Mouse (Mus musculus): ENCODE data around the gene Ncbp3. TPM values are rescaled to one million over a fixed set of nuclear protein-coding genes. Genes with fewer than 3 reads are reported as not detected.
"Not testable (repeated sequence)": the region's sequence is repeated elsewhere in the genome, so short reads cannot be mapped to it uniquely, and the experiment has no call there.

Ncbp3 gene
- polyA plus RNA-seq, 1 experiment from 2014 or later, result 11.1 TPM

DNA sequence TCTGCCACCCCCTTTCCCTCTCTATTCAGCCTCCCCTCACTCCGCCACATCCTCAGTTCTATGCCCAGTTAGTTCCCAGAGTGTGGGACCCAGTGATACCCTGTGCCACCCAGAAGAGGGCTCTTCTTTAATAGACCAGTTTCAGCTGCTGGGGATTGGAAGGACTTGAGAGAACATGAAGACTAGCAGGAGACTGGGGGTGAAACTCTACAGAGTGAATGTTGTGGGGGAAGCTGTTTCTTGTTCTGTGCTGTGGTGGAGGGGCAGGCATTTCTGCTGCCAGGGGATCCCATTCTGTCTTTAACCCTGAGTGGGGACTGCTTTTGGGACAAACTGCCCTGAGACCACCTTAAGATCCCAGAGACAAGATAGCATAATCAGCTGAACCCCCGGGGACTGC is 43.2 kb downstream of the Ncbp3 start:
- Histone ChIP-seq H3K27ac (ENCODE audit: low read length) (no peak overlapping the region), H3K4me1 (replicated peaks; ENCODE audit: control insufficient read depth, insufficient read depth, low read length) (no peaks in the 10 kb centered on the region), H3K4me3 (replicated peaks; ENCODE audit: low read length) (no peak overlapping the region), H3K27me3 (replicated peaks; ENCODE audit: control insufficient read depth, insufficient read depth, low read length) (no peaks in the 10 kb centered on the region), H3K9me3 (ENCODE audit: control insufficient read depth, low read length) (no peaks in the 10 kb centered on the region), H3K4me2 (ENCODE audit: low read length) (no peak overlapping the region), H3K9ac (replicated peaks; ENCODE audit: low read depth, low read length) (no peak overlapping the region), H3K36me3 (ENCODE audit: control insufficient read depth, insufficient read depth) (no peaks in the 10 kb centered on the region)
- no peak for ATAC-seq
- WGBS, result 90% methylated on average over 2 of the region's 2 CpGs

- WGBS, result 79% methylated on average over 4 of the region's 4 CpGs
- no peak overlapping the region for H3K27ac ChIP-seq (ENCODE audit: low read length)
These were observed 44.5 kb downstream of the Ncbp3 start for GRCm38 (mm10) chr11:73092057-73092456.

GRCm38 (mm10) chr11:73092877-73093276 is 45.3 kb downstream of the Ncbp3 start:
- no peak overlapping the region for H3K9ac ChIP-seq (replicated peaks; ENCODE audit: low read depth, low read length)
- H3K27ac ChIP-seq (ENCODE audit: low read length), result no peak overlapping the region
- no peak overlapping the region for H3K4me3 ChIP-seq (replicated peaks; ENCODE audit: low read length)
- H3K4me2 ChIP-seq (ENCODE audit: low read length), result no peak overlapping the region
- no peaks in the 10 kb centered on the region for H3K27me3 ChIP-seq (replicated peaks; ENCODE audit: control insufficient read depth, insufficient read depth, low read length)
- H3K4me1 ChIP-seq (replicated peaks; ENCODE audit: control insufficient read depth, insufficient read depth, low read length), result no peaks in the 10 kb centered on the region
- H3K9me3 ChIP-seq (ENCODE audit: control insufficient read depth, low read length), result no peaks in the 10 kb centered on the region
- WGBS, result 77% methylated on average over 7 of the region's 7 CpGs
- no peaks in the 10 kb centered on the region for H3K36me3 ChIP-seq (ENCODE audit: control insufficient read depth, insufficient read depth)
- ATAC-seq, result no peak

More at GRCm38 (mm10) chr11:73092057-73092456, 44.5 kb downstream of the Ncbp3 start:
- no peaks in the 10 kb centered on the region for H3K36me3 ChIP-seq (ENCODE audit: control insufficient read depth, insufficient read depth)
- ATAC-seq, result no peak
- H3K9ac ChIP-seq (replicated peaks; ENCODE audit: low read depth, low read length), result no peak overlapping the region
- H3K4me2 ChIP-seq (ENCODE audit: low read length), result no peak overlapping the region
- no peaks in the 10 kb centered on the region for H3K27me3 ChIP-seq (replicated peaks; ENCODE audit: control insufficient read depth, insufficient read depth, low read length)
- H3K9me3 ChIP-seq (ENCODE audit: control insufficient read depth, low read length), result no peaks in the 10 kb centered on the region
- no peaks in the 10 kb centered on the region for H3K4me1 ChIP-seq (replicated peaks; ENCODE audit: control insufficient read depth, insufficient read depth, low read length)
- no peak overlapping the region for H3K4me3 ChIP-seq (replicated peaks; ENCODE audit: low read length)

GRCm38 (mm10) chr11:73094231-73094995 is 46.8 kb downstream of the Ncbp3 start:
- Histone ChIP-seq H3K4me2 (ENCODE audit: low read length) (no peak overlapping the region), H3K9ac (replicated peaks; ENCODE audit: low read depth, low read length) (no peak overlapping the region), H3K4me1 (replicated peaks; ENCODE audit: control insufficient read depth, insufficient read depth, low read length) (no peaks in the 10 kb centered on the region), H3K27ac (ENCODE audit: low read length) (no peak overlapping the region), H3K4me3 (replicated peaks; ENCODE audit: low read length) (no peak overlapping the region), H3K9me3 (ENCODE audit: control insufficient read depth, low read length) (no peaks in the 10 kb centered on the region), H3K36me3 (ENCODE audit: control insufficient read depth, insufficient read depth) (no peaks in the 10 kb centered on the region), H3K27me3 (replicated peaks; ENCODE audit: control insufficient read depth, insufficient read depth, low read length) (no peaks in the 10 kb centered on the region)
- no peak for ATAC-seq
- 74% methylated on average over 11 of the region's 11 CpGs for WGBS

- ATAC-seq, result no peak
- Histone ChIP-seq H3K4me2 (ENCODE audit: low read length) (no peak overlapping the region), H3K9ac (replicated peaks; ENCODE audit: low read depth, low read length) (no peak overlapping the region), H3K4me3 (replicated peaks; ENCODE audit: low read length) (no peak overlapping the region), H3K9me3 (ENCODE audit: control insufficient read depth, low read length) (no peaks in the 10 kb centered on the region), H3K27ac (ENCODE audit: low read length) (no peak overlapping the region), H3K36me3 (ENCODE audit: control insufficient read depth, insufficient read depth) (no peaks in the 10 kb centered on the region), H3K27me3 (replicated peaks; ENCODE audit: control insufficient read depth, insufficient read depth, low read length) (no peaks in the 10 kb centered on the region), H3K4me1 (replicated peaks; ENCODE audit: control insufficient read depth, insufficient read depth, low read length) (0 out of 2 replicates have a peak, but pooled peaks cover 3% of the 10 kb centered on the region)
- 40% methylated on average over 5 of the region's 5 CpGs for WGBS
These were observed 51.3 kb downstream of the Ncbp3 start for GRCm38 (mm10) chr11:73098860-73099259.

DNA sequence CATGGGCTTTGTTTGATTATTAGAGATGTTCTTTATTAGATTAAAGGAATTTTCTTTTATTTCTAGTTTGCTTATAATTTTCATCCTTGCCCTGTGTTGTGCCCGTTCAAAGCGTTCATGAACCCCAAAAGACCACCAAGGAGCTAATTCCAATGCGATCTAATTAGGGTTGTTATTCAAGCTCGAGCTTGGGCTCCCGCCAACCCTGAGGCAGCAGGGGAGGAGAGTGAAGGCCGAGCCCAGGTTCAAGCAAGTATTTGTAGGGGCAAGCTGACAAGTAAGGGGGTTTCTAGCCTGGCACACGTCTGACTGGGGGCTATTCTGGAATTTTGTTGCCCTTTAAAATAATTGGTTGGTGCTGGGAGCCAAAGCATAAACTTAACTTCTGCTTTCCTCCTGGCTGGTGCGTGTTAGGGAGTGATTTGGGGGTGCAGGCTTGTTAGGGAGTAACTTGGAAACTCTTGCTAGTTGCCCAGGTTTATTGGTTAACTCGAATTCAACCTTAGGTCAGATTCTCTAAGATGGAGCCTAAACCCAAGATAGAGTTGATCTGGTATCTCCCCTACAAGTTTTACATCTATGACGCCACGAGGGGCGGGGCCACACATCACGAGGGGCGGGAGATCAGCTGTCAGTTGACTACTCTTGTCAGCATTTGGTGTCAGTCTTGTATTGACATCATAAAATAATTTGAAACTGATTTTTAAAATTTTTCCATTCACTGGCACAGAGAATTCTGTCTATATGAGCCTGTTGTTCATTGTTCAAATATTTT is 52.6 kb downstream of the Ncbp3 start:
- H3K27me3 ChIP-seq (replicated peaks; ENCODE audit: control insufficient read depth, insufficient read depth, low read length), result no peaks in the 10 kb centered on the region
- no peak overlapping the region for H3K4me2 ChIP-seq (ENCODE audit: low read length)
- H3K9ac ChIP-seq (replicated peaks; ENCODE audit: low read depth, low read length), result no peak overlapping the region
- H3K4me1 ChIP-seq (replicated peaks; ENCODE audit: control insufficient read depth, insufficient read depth, low read length), result 0 out of 2 replicates have a peak, but pooled peaks cover 3% of the 10 kb centered on the region
- no peak for ATAC-seq
- H3K9me3 ChIP-seq (ENCODE audit: control insufficient read depth, low read length), result no peaks in the 10 kb centered on the region
- WGBS, result 40% methylated on average over 14 of the region's 14 CpGs
- H3K36me3 ChIP-seq (ENCODE audit: control insufficient read depth, insufficient read depth), result no peaks in the 10 kb centered on the region
- H3K4me3 ChIP-seq (replicated peaks; ENCODE audit: low read length), result no peak overlapping the region
- H3K27ac ChIP-seq (ENCODE audit: low read length), result no peak overlapping the region

DNA sequence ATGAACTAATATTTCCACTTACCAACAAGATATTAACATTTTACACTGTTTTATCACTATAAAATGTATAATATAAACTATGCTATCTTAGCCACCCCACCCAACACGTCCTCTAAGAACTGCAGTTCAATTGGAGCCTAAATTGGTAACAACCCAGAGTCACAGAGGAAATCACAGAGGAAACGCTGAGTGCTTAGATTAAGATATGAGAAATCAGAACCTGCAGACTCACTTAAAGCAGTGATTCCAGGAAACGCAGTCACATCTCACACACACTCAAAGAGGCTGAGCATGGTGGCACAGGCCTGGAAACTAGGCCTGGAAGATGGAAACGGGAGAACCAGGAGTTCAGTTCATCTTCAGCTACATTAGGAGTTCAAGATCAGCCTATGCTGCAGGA is 53.7 kb downstream of the Ncbp3 start:
- H3K4me3 ChIP-seq (replicated peaks; ENCODE audit: low read length), result no peak overlapping the region
- H3K4me1 ChIP-seq (replicated peaks; ENCODE audit: control insufficient read depth, insufficient read depth, low read length), result 0 out of 2 replicates have a peak, but pooled peaks cover 3% of the 10 kb centered on the region
- H3K27me3 ChIP-seq (replicated peaks; ENCODE audit: control insufficient read depth, insufficient read depth, low read length), result no peaks in the 10 kb centered on the region
- H3K27ac ChIP-seq (ENCODE audit: low read length), result no peak overlapping the region
- H3K9me3 ChIP-seq (ENCODE audit: control insufficient read depth, low read length), result no peaks in the 10 kb centered on the region
- 91% methylated on average over 4 of the region's 4 CpGs for WGBS
- H3K36me3 ChIP-seq (ENCODE audit: control insufficient read depth, insufficient read depth), result no peaks in the 10 kb centered on the region
- ATAC-seq, result no peak
- no peak overlapping the region for H3K4me2 ChIP-seq (ENCODE audit: low read length)
- no peak overlapping the region for H3K9ac ChIP-seq (replicated peaks; ENCODE audit: low read depth, low read length)

- 55% methylated on average over 3 of the region's 3 CpGs for WGBS
- H3K9ac ChIP-seq (replicated peaks; ENCODE audit: low read depth, low read length), result no peak overlapping the region
- H3K36me3 ChIP-seq (ENCODE audit: control insufficient read depth, insufficient read depth), result no peaks in the 10 kb centered on the region
- H3K27ac ChIP-seq (ENCODE audit: low read length), result no peak overlapping the region
- H3K4me3 ChIP-seq (replicated peaks; ENCODE audit: low read length), result no peak overlapping the region
- H3K4me1 ChIP-seq (replicated peaks; ENCODE audit: control insufficient read depth, insufficient read depth, low read length), result no peaks in the 10 kb centered on the region
- ATAC-seq, result no peak
- H3K4me2 ChIP-seq (ENCODE audit: low read length), result no peak overlapping the region
- no peaks in the 10 kb centered on the region for H3K9me3 ChIP-seq (ENCODE audit: control insufficient read depth, low read length)
- H3K27me3 ChIP-seq (replicated peaks; ENCODE audit: control insufficient read depth, insufficient read depth, low read length), result no peaks in the 10 kb centered on the region
These were observed 57.7 kb downstream of the Ncbp3 start for GRCm38 (mm10) chr11:73105246-73105645.

DNA sequence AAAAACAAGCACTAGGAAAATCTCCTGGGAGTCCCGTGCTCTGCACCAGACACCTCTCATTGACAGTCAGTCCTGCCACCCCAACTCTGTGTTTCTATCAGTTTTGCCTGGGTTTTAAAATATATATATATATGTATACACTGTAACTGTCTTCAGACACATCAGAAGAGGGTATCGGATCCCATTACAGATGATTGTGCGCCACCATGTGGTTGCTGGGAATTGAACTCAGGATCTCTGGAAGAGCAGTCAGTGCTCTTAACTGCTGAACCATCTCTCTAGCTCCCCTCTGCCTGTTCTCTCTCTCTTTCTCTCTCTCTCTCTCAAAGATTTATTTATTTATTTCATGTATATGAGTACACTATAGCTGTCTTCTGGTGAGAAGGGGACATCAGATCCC is 59.8 kb downstream of the Ncbp3 start:
- not testable (repeated sequence) for H3K4me3 ChIP-seq (replicated peaks; ENCODE audit: low read length); H3K27ac ChIP-seq (ENCODE audit: low read length); H3K4me1 ChIP-seq (replicated peaks; ENCODE audit: control insufficient read depth, insufficient read depth, low read length); H3K4me2 ChIP-seq (ENCODE audit: low read length); H3K9ac ChIP-seq (replicated peaks; ENCODE audit: low read depth, low read length); H3K36me3 ChIP-seq (ENCODE audit: control insufficient read depth, insufficient read depth); ATAC-seq; H3K9me3 ChIP-seq (ENCODE audit: control insufficient read depth, low read length); H3K27me3 ChIP-seq (replicated peaks; ENCODE audit: control insufficient read depth, insufficient read depth, low read length)
- 44% methylated on average over 3 of the region's 3 CpGs for WGBS
